Mouse (Mus musculus) layer of hippocampus, adult 2 months (tissue): ENCODE measurements at regions not wholly inside any gene's neighbourhood (a gene's known extent, or its start where the extent isn't known, plus 50 kb on each side); places are given as distances from the start of the nearest gene placed in this dataset.

Source experiments
- DNase-seq, 2 experiments: peaks; one replicate each; pipeline ENCODE4 v3.0.0; 2022; ENCODE audit warnings: low spot score in 2 of 2
- H3K27ac ChIP-seq: fragments of 200-600 bp; 2 replicates; pipeline ENCODE4 v1.8.1; 2022
- H3K4me3 ChIP-seq: fragments of 200-600 bp; 2 replicates; pipeline ENCODE4 v1.8.1; 2022; ENCODE audit warnings: mild to moderate bottlenecking
- CTCF ChIP-seq: fragments of 200-600 bp; conservative IDR thresholded peaks from 2 replicates; pipeline ENCODE4 v1.8.1; 2022; ENCODE audit warnings: antibody characterized with exemption, mild to moderate bottlenecking, moderate library complexity

GRCm38 (mm10) chr4:138509901-138510300, 55.8 kb downstream of the Camk2n1 start:
- no peak for DNase-seq
- Histone ChIP-seq H3K4me3 (no peak overlapping the region), H3K27ac (no peak overlapping the region)
- no peak for TF ChIP-seq CTCF

GRCm38 (mm10) chr4:138513876-138514275, 59.8 kb downstream of the Camk2n1 start:
- no peak for TF ChIP-seq CTCF
- Histone ChIP-seq H3K27ac (peak overlapping the region; percentile 64; the same call in 1 of the 2 replicates), H3K4me3 (no peak overlapping the region)
- DNase-seq = no peak
